Mouse (Mus musculus): ENCODE results near the gene Srsf4. TPM values are rescaled to one million over a fixed set of nuclear protein-coding genes. Genes with fewer than 3 reads are reported as not detected.

The Srsf4 gene
- total RNA-seq, 1 experiment = 45.6 TPM

DNA sequence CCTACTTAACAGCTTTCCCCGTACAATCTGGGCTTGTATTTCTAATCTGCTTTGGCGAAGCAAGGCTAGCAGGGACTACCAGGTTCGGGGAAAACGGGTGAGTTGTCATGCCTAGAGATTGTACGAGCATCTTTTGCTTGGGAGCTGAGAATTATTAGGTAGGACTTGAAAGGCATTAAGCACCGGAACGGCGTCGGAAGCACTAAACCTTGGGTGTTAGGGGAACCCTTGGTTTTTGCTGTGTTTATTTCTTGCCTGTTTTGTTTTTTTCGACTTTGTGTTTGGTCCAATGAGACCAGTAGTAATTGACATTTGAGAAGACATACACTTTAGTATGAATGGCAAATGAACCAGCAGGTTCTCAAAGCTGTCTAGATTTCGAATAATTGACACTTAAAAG, 1.1 kb downstream of the Srsf4 start:
- DNase-seq (ENCODE audit: low read depth, low spot score) = no peak
- no peak for TF ChIP-seq ZNF384 (IDR thresholded peaks at IDR 0.05; ENCODE audit: low read depth, low read length)
- TF ChIP-seq CHD2 (IDR thresholded peaks at IDR 0.05; ENCODE audit: low read depth, low read length) = no peak
- no peak for TF ChIP-seq ZC3H11A (IDR thresholded peaks at IDR 0.05; ENCODE audit: borderline replicate concordance, low read depth, low read length)
- TF ChIP-seq HCFC1 (IDR thresholded peaks at IDR 0.05; ENCODE audit: borderline replicate concordance, insufficient read depth, low read length) = no peak
- TF ChIP-seq MAFK (IDR thresholded peaks at IDR 0.05; ENCODE audit: insufficient read depth, low read depth, low read length) = no peak
- Histone ChIP-seq H3K4me1 (ENCODE audit: control insufficient read depth in 2 of 2, insufficient read depth in 2 of 2, low read length in 2 of 2, poor library complexity in 1 of 2) (peaks cover 5 to 14% of the 10 kb centered on the region in 2 experiments; a peak in 3 of 4 replicates), H3K27ac (ENCODE audit: insufficient read depth, low read depth, low read length, poor library complexity, severe bottlenecking) (no peak overlapping the region), H3K9ac (ENCODE audit: insufficient read depth, low read depth, low read length, poor library complexity, severe bottlenecking) (peak overlapping the region; percentile 100), H3K36me3 (ENCODE audit: control insufficient read depth, insufficient read depth, low read length, poor library complexity, severe bottlenecking) (peaks cover 2% of the 10 kb centered on the region; the same call in 1 of the 2 replicates), H3K9me3 (ENCODE audit: control insufficient read depth, insufficient read depth, low read depth, low read length) (no peaks in the 10 kb centered on the region), H3K4me3 (ENCODE audit: insufficient read depth in 1 of 2, low read depth in 1 of 2, low read length in 2 of 2, poor library complexity in 1 of 2, severe bottlenecking in 1 of 2) (peak overlapping the region; percentile 98 to 99)
- in situ Hi-C loops (cut with MboI; ENCODE audit: low sequenced_read_pairs in 2 of 2, unreplicated experiment in 2 of 2) = no loop called here

DNA sequence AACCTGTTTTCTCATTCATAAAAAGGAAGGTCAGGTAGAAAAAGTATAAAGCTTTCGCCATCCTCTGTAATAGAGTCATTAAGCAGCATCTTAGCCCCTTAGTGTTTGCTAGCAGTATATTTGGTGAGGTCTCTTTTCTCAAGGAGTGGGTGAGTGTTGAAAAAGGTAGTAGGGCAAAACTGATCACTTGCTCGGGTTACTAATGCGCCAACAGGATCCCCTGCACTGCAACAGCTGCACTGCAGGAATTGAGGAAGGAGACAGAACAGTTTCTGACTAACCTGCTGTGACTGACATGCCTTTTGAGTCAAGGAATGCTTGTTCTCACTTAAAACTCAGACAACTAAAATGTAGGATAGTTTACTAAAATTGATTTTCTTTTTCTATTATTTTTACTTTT, 1.8 kb downstream of the Srsf4 start:
- H3K27ac ChIP-seq (ENCODE audit: insufficient read depth, low read depth, low read length, poor library complexity, severe bottlenecking) = no peak overlapping the region
- peak overlapping the region in 1 of 2 experiments; percentile 99; a peak in 2 of 4 replicates for H3K4me3 ChIP-seq (ENCODE audit: insufficient read depth in 1 of 2, low read depth in 1 of 2, low read length in 2 of 2, poor library complexity in 1 of 2, severe bottlenecking in 1 of 2)
- in situ Hi-C loops (cut with MboI; ENCODE audit: low sequenced_read_pairs in 2 of 2, unreplicated experiment in 2 of 2) = no loop called here
- no peak for DNase-seq (ENCODE audit: low read depth, low spot score)
- H3K9me3 ChIP-seq (ENCODE audit: control insufficient read depth, insufficient read depth, low read depth, low read length) = no peaks in the 10 kb centered on the region
- peaks cover 5 to 14% of the 10 kb centered on the region in 2 experiments; a peak in 3 of 4 replicates for H3K4me1 ChIP-seq (ENCODE audit: control insufficient read depth in 2 of 2, insufficient read depth in 2 of 2, low read length in 2 of 2, poor library complexity in 1 of 2)
- no peak for TF ChIP-seq MAFK (IDR thresholded peaks at IDR 0.05; ENCODE audit: insufficient read depth, low read depth, low read length)
- TF ChIP-seq HCFC1 (IDR thresholded peaks at IDR 0.05; ENCODE audit: borderline replicate concordance, insufficient read depth, low read length) = no peak
- TF ChIP-seq CHD2 (IDR thresholded peaks at IDR 0.05; ENCODE audit: low read depth, low read length) = no peak
- no peak for TF ChIP-seq ZC3H11A (IDR thresholded peaks at IDR 0.05; ENCODE audit: borderline replicate concordance, low read depth, low read length)
- TF ChIP-seq ZNF384 (IDR thresholded peaks at IDR 0.05; ENCODE audit: low read depth, low read length) = no peak
- H3K36me3 ChIP-seq (ENCODE audit: control insufficient read depth, insufficient read depth, low read length, poor library complexity, severe bottlenecking) = peaks cover 1% of the 10 kb centered on the region; the same call in 1 of the 2 replicates
- no peak overlapping the region; the same call in 1 of the 2 replicates for H3K9ac ChIP-seq (ENCODE audit: insufficient read depth, low read depth, low read length, poor library complexity, severe bottlenecking)

DNA sequence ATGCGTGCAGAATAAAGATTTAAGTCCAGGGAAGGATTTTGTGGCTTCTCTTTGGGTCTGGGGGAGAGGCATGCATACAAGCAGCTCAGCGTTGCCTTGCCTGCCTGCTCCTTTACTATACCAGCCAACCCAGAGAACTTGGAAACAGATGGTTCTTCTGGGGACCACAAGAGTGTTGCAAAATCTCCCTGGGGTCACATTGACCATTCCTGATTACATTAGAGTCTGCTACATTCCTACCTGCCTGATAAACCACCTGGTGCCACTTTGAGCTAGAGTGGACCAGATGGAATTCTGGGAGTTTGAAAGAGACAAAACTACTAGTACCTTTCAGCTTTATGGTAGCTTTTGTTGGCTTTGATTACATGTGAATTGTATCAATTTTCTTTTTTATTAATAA, 3.4 kb downstream of the Srsf4 start:
- no peak for DNase-seq (ENCODE audit: low read depth, low spot score)
- H3K9ac ChIP-seq (ENCODE audit: insufficient read depth, low read depth, low read length, poor library complexity, severe bottlenecking) = no peak overlapping the region
- in situ Hi-C loops (cut with MboI; ENCODE audit: low sequenced_read_pairs in 2 of 2, unreplicated experiment in 2 of 2) = no loop called here
- TF ChIP-seq ZC3H11A (IDR thresholded peaks at IDR 0.05; ENCODE audit: borderline replicate concordance, low read depth, low read length) = no peak
- no peaks in the 10 kb centered on the region for H3K36me3 ChIP-seq (ENCODE audit: control insufficient read depth, insufficient read depth, low read length, poor library complexity, severe bottlenecking)
- H3K4me3 ChIP-seq (ENCODE audit: insufficient read depth in 1 of 2, low read depth in 1 of 2, low read length in 2 of 2, poor library complexity in 1 of 2, severe bottlenecking in 1 of 2) = no peak overlapping the region
- H3K9me3 ChIP-seq (ENCODE audit: control insufficient read depth, insufficient read depth, low read depth, low read length) = no peaks in the 10 kb centered on the region
- H3K4me1 ChIP-seq (ENCODE audit: control insufficient read depth in 2 of 2, insufficient read depth in 2 of 2, low read length in 2 of 2, poor library complexity in 1 of 2) = peaks cover 5 to 14% of the 10 kb centered on the region in 2 experiments; a peak in 3 of 4 replicates
- no peak overlapping the region for H3K27ac ChIP-seq (ENCODE audit: insufficient read depth, low read depth, low read length, poor library complexity, severe bottlenecking)

DNA sequence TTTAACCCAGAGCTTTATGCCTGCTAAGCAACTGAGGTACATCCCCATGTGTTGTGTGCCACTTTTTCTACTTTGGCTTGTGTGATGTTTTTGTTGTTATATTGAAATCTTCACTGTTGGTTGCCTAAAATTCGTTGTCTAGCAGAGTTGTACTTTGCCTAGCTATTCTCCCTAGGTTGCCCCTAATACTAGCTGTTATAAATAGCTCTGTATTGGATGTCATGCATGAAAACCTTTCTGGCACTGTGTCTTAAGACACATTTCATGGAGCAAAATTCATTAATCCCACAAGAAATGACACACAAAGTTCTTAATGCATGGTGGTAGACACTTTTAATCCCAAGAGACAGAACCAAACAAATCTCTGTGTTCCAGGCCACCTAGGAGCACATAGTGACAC, 6.3 kb downstream of the Srsf4 start:
- Histone ChIP-seq H3K36me3 (ENCODE audit: control insufficient read depth, insufficient read depth, low read length, poor library complexity, severe bottlenecking) (no peaks in the 10 kb centered on the region), H3K4me3 (ENCODE audit: insufficient read depth in 1 of 2, low read depth in 1 of 2, low read length in 2 of 2, poor library complexity in 1 of 2, severe bottlenecking in 1 of 2) (no peak overlapping the region), H3K9me3 (ENCODE audit: control insufficient read depth, insufficient read depth, low read depth, low read length) (no peaks in the 10 kb centered on the region), H3K27ac (ENCODE audit: insufficient read depth, low read depth, low read length, poor library complexity, severe bottlenecking) (no peak overlapping the region), H3K4me1 (ENCODE audit: control insufficient read depth in 2 of 2, insufficient read depth in 2 of 2, low read length in 2 of 2, poor library complexity in 1 of 2) (peaks cover 5 to 14% of the 10 kb centered on the region in 2 experiments; a peak in 3 of 4 replicates), H3K9ac (ENCODE audit: insufficient read depth, low read depth, low read length, poor library complexity, severe bottlenecking) (no peak overlapping the region)
- TF ChIP-seq ZNF384 (IDR thresholded peaks at IDR 0.05; ENCODE audit: low read depth, low read length) = no peak
- no peak for TF ChIP-seq ZC3H11A (IDR thresholded peaks at IDR 0.05; ENCODE audit: borderline replicate concordance, low read depth, low read length)
- in situ Hi-C loops (cut with MboI; ENCODE audit: low sequenced_read_pairs in 2 of 2, unreplicated experiment in 2 of 2) = no loop called here
- no peak for DNase-seq (ENCODE audit: low read depth, low spot score)

DNA sequence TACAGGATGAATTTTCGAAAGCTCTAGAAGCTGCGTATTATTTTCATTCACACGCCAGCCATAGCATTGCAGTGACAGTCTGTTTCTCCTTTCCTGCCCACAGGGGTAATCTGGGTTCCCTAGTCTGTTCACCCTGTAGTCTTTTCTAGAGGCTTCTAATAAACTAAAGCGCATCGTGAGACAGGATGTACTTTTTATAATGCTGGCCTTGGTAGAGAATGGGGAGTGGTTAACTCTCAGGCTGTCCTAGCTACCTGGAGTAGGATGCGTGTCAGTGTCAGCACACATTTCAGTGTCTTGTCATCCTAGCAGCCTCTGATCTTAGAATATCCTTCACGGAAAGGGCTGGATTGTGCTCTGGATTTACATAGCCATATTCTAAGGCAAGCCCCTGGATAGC, 7.9 kb downstream of the Srsf4 start:
- no peak for DNase-seq (ENCODE audit: low read depth, low spot score)
- TF ChIP-seq HCFC1 (IDR thresholded peaks at IDR 0.05; ENCODE audit: borderline replicate concordance, insufficient read depth, low read length) = no peak
- no peaks in the 10 kb centered on the region for H3K9me3 ChIP-seq (ENCODE audit: control insufficient read depth, insufficient read depth, low read depth, low read length)
- no peak overlapping the region for H3K9ac ChIP-seq (ENCODE audit: insufficient read depth, low read depth, low read length, poor library complexity, severe bottlenecking)
- peaks cover 11% of the 10 kb centered on the region for H3K36me3 ChIP-seq (ENCODE audit: control insufficient read depth, insufficient read depth, low read length, poor library complexity, severe bottlenecking)
- H3K4me1 ChIP-seq (ENCODE audit: control insufficient read depth in 2 of 2, insufficient read depth in 2 of 2, low read length in 2 of 2, poor library complexity in 1 of 2) = peaks cover 5 to 6% of the 10 kb centered on the region in 2 experiments; a peak in 3 of 4 replicates
- no peak overlapping the region for H3K27ac ChIP-seq (ENCODE audit: insufficient read depth, low read depth, low read length, poor library complexity, severe bottlenecking)
- no peak overlapping the region for H3K4me3 ChIP-seq (ENCODE audit: insufficient read depth in 1 of 2, low read depth in 1 of 2, low read length in 2 of 2, poor library complexity in 1 of 2, severe bottlenecking in 1 of 2)
- in situ Hi-C loops (cut with MboI; ENCODE audit: low sequenced_read_pairs in 2 of 2, unreplicated experiment in 2 of 2) = no loop called here

Measured in ES-E14 (cell line).